16 mouse cellular contexts compared by ENCODE assay signal in the genomic region with DNA sequence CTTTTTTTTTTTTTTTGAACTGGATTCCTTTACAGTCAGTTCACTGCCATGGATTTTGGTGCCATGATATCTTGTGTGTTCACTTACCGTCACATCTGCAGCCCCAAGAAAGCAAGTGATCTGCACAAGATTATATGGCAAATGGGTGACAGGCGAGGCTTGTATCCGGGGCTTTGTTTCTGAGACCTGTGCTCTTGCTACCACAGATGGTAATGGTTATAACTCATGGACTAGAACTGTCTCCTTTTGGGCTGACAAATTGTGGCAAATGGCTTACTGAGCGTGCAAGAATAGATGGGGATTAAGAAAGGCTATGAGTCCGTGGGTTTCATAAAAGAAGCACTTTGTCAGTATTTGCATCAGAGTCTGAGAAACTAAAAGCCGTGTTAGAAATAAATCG.
"Had no signal": no experiment of that assay in that cellular context is flagged by ENCODE, and none has a peak within 500 bp of the region (broad histone marks: within the 10 kb centered on the region; RNA-seq: fewer than 3 reads in every experiment).

No protein-coding gene starts in this region.

- ATAC-seq: intestine, embryonic 15.5 days; liver, postnatal 0 days; midbrain, embryonic 13.5 days had no signal

- H3K27ac ChIP-seq: intestine, embryonic 15.5 days; kidney, embryonic 15.5 days; liver, embryonic 13.5 days; lung, embryonic 15.5 days; midbrain, embryonic 13.5 days; neural tube, embryonic 15.5 days had no signal

- DNase-seq: kidney, adult 18-20 months; kidney, postnatal 14 days; layer of hippocampus, adult 9-11 months; liver; liver, embryonic 13.5 days; liver, postnatal 0 days; right cerebral cortex, adult 18-20 months; right cerebral cortex, postnatal 4 days; spleen, adult 18-20 months; thymus, postnatal 36 days had no signal

- H3K36me3 ChIP-seq: intestine, embryonic 15.5 days; kidney, embryonic 15.5 days; liver, embryonic 13.5 days; lung, embryonic 15.5 days; midbrain, embryonic 13.5 days; neural tube, embryonic 15.5 days had no signal

- H3K27me3 ChIP-seq: intestine, embryonic 15.5 days; kidney, embryonic 15.5 days; liver, embryonic 13.5 days; lung, embryonic 15.5 days; midbrain, embryonic 13.5 days; neural tube, embryonic 15.5 days had no signal

- H3K4me1 ChIP-seq: intestine, embryonic 15.5 days; kidney, embryonic 15.5 days; liver, embryonic 13.5 days; lung, embryonic 15.5 days; midbrain, embryonic 13.5 days; neural tube, embryonic 15.5 days had no signal

- H3K4me2 ChIP-seq: intestine, embryonic 15.5 days; kidney, embryonic 15.5 days; liver, embryonic 13.5 days; lung, embryonic 15.5 days; midbrain, embryonic 13.5 days; neural tube, embryonic 15.5 days had no signal

- H3K9me3 ChIP-seq: intestine, embryonic 15.5 days; kidney, embryonic 15.5 days; liver, embryonic 13.5 days; lung, embryonic 15.5 days; midbrain, embryonic 13.5 days; neural tube, embryonic 15.5 days had no signal

- H3K9ac ChIP-seq: intestine, embryonic 15.5 days; kidney, embryonic 15.5 days; liver, embryonic 13.5 days; liver, postnatal 0 days; lung, embryonic 15.5 days; midbrain, embryonic 13.5 days; neural tube, embryonic 15.5 days had no signal

- H3K4me3 ChIP-seq: intestine, embryonic 15.5 days; kidney, embryonic 15.5 days; liver, embryonic 13.5 days; lung, embryonic 15.5 days; midbrain, embryonic 13.5 days; myocyte; neural tube, embryonic 15.5 days had no signal
